Mouse (Mus musculus): ENCODE measurements at regions not wholly inside any gene's neighbourhood (a gene's known extent, or its start where the extent isn't known, plus 50 kb on each side); places are given as distances from the start of the nearest gene placed in this dataset.

GRCm38 (mm10) chr16:30144818-30145464 is 80.8 kb downstream of the Hes1 start:
- no peak for TF ChIP-seq CTCF (IDR thresholded peaks at IDR 0.05; ENCODE audit: low read depth)
- no peaks in the 10 kb centered on the region for H3K27me3 ChIP-seq (ENCODE audit: insufficient read depth, low read length)
- no peaks in the 10 kb centered on the region for H3K9me3 ChIP-seq (replicated peaks; ENCODE audit: low read length)
- peak overlapping the region; percentile 50 for H3K4me2 ChIP-seq (ENCODE audit: low read length)
- peaks cover 5% of the 10 kb centered on the region; the same call in 1 of the 2 replicates for H3K4me1 ChIP-seq (replicated peaks; ENCODE audit: insufficient read depth, low read length)
- H3K4me3 ChIP-seq (replicated peaks; ENCODE audit: low read depth, low read length) = no peak overlapping the region
- ATAC-seq (replicated peaks; ENCODE audit: low FRiP score, low read depth) = no peak
- H3K9ac ChIP-seq (ENCODE audit: low read depth, low read length) = no peak overlapping the region
- no peak overlapping the region for H3K27ac ChIP-seq
- H3K36me3 ChIP-seq (ENCODE audit: insufficient read depth, low read length) = no peaks in the 10 kb centered on the region
- DNase-seq (ENCODE audit: low spot score) = no peak
- WGBS = 21% methylated on average over 13 of the region's 13 CpGs

- TF ChIP-seq CTCF (IDR thresholded peaks at IDR 0.05; ENCODE audit: low read depth) = no peak
- Histone ChIP-seq H3K4me1 (replicated peaks; ENCODE audit: insufficient read depth, low read length) (peaks cover 5% of the 10 kb centered on the region; the same call in 1 of the 2 replicates), H3K27me3 (ENCODE audit: insufficient read depth, low read length) (no peaks in the 10 kb centered on the region), H3K27ac (no peak overlapping the region), H3K4me3 (replicated peaks; ENCODE audit: low read depth, low read length) (no peak overlapping the region), H3K36me3 (ENCODE audit: insufficient read depth, low read length) (no peaks in the 10 kb centered on the region), H3K4me2 (ENCODE audit: low read length) (peak overlapping the region; percentile 50), H3K9me3 (replicated peaks; ENCODE audit: low read length) (no peaks in the 10 kb centered on the region), H3K9ac (ENCODE audit: low read depth, low read length) (no peak overlapping the region)
- ATAC-seq (replicated peaks; ENCODE audit: low FRiP score, low read depth) (no peak; the same call in 1 of the 2 replicates), DNase-seq (ENCODE audit: low spot score) (peak; percentile 64)
- WGBS = 20% methylated on average over 16 of the region's 16 CpGs
Measured at GRCm38 (mm10) chr16:30145465-30146207, 81.5 kb downstream of the Hes1 start.

- H3K9me3 ChIP-seq (replicated peaks; ENCODE audit: low read length) = no peaks in the 10 kb centered on the region
- ATAC-seq (replicated peaks; ENCODE audit: low FRiP score, low read depth) (no peak), DNase-seq (ENCODE audit: low spot score) (no peak)
- no peak overlapping the region for H3K27ac ChIP-seq
- 92% methylated on average over 1 of the region's 1 CpGs for WGBS
- no peak overlapping the region for H3K4me3 ChIP-seq (replicated peaks; ENCODE audit: low read depth, low read length)
- H3K4me2 ChIP-seq (ENCODE audit: low read length) = no peak overlapping the region
- no peaks in the 10 kb centered on the region for H3K27me3 ChIP-seq (ENCODE audit: insufficient read depth, low read length)
- H3K9ac ChIP-seq (ENCODE audit: low read depth, low read length) = no peak overlapping the region
- H3K4me1 ChIP-seq (replicated peaks; ENCODE audit: insufficient read depth, low read length) = peaks cover 5% of the 10 kb centered on the region; the same call in 1 of the 2 replicates
- no peaks in the 10 kb centered on the region for H3K36me3 ChIP-seq (ENCODE audit: insufficient read depth, low read length)
- no peak for TF ChIP-seq CTCF (IDR thresholded peaks at IDR 0.05; ENCODE audit: low read depth)
Measured at GRCm38 (mm10) chr16:30146208-30146525, 82.0 kb downstream of the Hes1 start.

GRCm38 (mm10) chr16:30147296-30147695 is 83.1 kb downstream of the Hes1 start:
- no peak overlapping the region for H3K27ac ChIP-seq
- 78% methylated on average over 4 of the region's 4 CpGs for WGBS
- H3K4me3 ChIP-seq (replicated peaks; ENCODE audit: low read depth, low read length) = no peak overlapping the region
- H3K27me3 ChIP-seq (ENCODE audit: insufficient read depth, low read length) = no peaks in the 10 kb centered on the region
- DNase-seq (ENCODE audit: low spot score) (no peak), ATAC-seq (replicated peaks; ENCODE audit: low FRiP score, low read depth) (no peak)
- H3K36me3 ChIP-seq (ENCODE audit: insufficient read depth, low read length) = no peaks in the 10 kb centered on the region
- H3K9ac ChIP-seq (ENCODE audit: low read depth, low read length) = no peak overlapping the region
- H3K4me2 ChIP-seq (ENCODE audit: low read length) = no peak overlapping the region
- H3K9me3 ChIP-seq (replicated peaks; ENCODE audit: low read length) = no peaks in the 10 kb centered on the region
- no peak for TF ChIP-seq CTCF (IDR thresholded peaks at IDR 0.05; ENCODE audit: low read depth)
- H3K4me1 ChIP-seq (replicated peaks; ENCODE audit: insufficient read depth, low read length) = peaks cover 5% of the 10 kb centered on the region; the same call in 1 of the 2 replicates

- WGBS = 72% methylated on average over 3 of the region's 3 CpGs
- DNase-seq (ENCODE audit: low spot score) (no peak), ATAC-seq (replicated peaks; ENCODE audit: low FRiP score, low read depth) (no peak)
- Histone ChIP-seq H3K4me3 (replicated peaks; ENCODE audit: low read depth, low read length) (no peak overlapping the region), H3K36me3 (ENCODE audit: insufficient read depth, low read length) (no peaks in the 10 kb centered on the region), H3K9ac (ENCODE audit: low read depth, low read length) (no peak overlapping the region), H3K27me3 (ENCODE audit: insufficient read depth, low read length) (no peaks in the 10 kb centered on the region), H3K27ac (no peak overlapping the region), H3K9me3 (replicated peaks; ENCODE audit: low read length) (no peaks in the 10 kb centered on the region), H3K4me1 (replicated peaks; ENCODE audit: insufficient read depth, low read length) (0 out of 2 replicates have a peak, but pooled peaks cover 3% of the 10 kb centered on the region), H3K4me2 (ENCODE audit: low read length) (no peak overlapping the region)
- no peak for TF ChIP-seq CTCF (IDR thresholded peaks at IDR 0.05; ENCODE audit: low read depth)
Measured at GRCm38 (mm10) chr16:30151104-30151503, 86.9 kb downstream of the Hes1 start.

- DNase-seq (ENCODE audit: low spot score) (no peak), ATAC-seq (replicated peaks; ENCODE audit: low FRiP score, low read depth) (no peak)
- TF ChIP-seq CTCF (IDR thresholded peaks at IDR 0.05; ENCODE audit: low read depth) = no peak
- Histone ChIP-seq H3K4me3 (replicated peaks; ENCODE audit: low read depth, low read length) (no peak overlapping the region), H3K9me3 (replicated peaks; ENCODE audit: low read length) (no peaks in the 10 kb centered on the region), H3K36me3 (ENCODE audit: insufficient read depth, low read length) (no peaks in the 10 kb centered on the region), H3K27ac (no peak overlapping the region), H3K27me3 (ENCODE audit: insufficient read depth, low read length) (no peaks in the 10 kb centered on the region), H3K9ac (ENCODE audit: low read depth, low read length) (no peak overlapping the region), H3K4me1 (replicated peaks; ENCODE audit: insufficient read depth, low read length) (0 out of 2 replicates have a peak, but pooled peaks cover 3% of the 10 kb centered on the region), H3K4me2 (ENCODE audit: low read length) (no peak overlapping the region)
- 18% methylated on average over 6 of the region's 6 CpGs for WGBS
Measured at GRCm38 (mm10) chr16:30155070-30155469, 90.9 kb downstream of the Hes1 start.

Data from kidney, postnatal 0 days (tissue).